Mouse (Mus musculus): ENCODE measurements around the gene Olfr807.

Olfr807 gene

DNA sequence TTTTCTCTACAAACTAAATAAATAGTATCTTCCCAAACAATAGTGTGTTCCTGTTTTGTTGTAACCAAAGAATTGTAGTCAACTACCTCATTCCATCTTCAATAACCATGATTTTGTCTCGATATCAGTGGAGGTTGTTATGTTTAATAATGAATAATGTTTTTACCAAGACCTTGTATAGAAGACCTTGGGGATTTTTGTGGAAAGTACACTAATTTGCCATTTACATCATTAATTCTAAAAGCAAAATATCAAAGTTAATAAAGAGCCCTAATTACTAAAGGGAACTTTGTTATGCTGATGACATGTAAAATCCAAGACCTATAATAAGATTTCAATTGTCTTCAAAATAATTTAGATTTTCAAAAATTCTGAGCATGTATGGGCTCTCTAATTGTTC is at the start of gene Olfr807:
Olfr807 (minus strand) TSS at position 101 of the 400 bp plus-strand sequence.
- no peak for DNase-seq

DNA sequence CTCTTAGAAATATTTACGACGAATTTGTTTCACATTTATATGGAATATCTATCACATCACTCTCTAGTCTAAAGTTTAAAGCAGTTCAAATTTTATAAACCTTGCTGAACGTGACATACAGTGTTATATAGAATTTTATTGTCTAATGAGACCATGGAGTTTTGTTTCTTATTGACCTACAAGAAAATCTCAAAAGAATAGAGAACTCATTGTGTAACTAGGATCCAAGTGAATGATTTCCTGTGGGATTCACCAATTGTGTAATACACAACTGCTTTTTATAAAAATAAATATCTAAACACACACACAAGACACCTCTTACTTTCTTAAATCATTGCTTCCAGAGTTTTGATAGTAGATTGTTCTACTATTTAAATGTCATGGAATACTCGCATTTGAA is 46.7 kb upstream of the Olfr807 start, which contains the start of gene Olfr811:
Olfr811 (minus strand) TSS at position 101 of the 400 bp plus-strand sequence.
- DNase-seq = no peak

- DNase-seq = no peak
These were observed 37.2 kb upstream of the Olfr807 start, which contains the start of gene Olfr810 for GRCm38 (mm10) chr10:129794817-129795216. TSS of gene Olfr810 (minus strand) at chr10:129794917.

DNA sequence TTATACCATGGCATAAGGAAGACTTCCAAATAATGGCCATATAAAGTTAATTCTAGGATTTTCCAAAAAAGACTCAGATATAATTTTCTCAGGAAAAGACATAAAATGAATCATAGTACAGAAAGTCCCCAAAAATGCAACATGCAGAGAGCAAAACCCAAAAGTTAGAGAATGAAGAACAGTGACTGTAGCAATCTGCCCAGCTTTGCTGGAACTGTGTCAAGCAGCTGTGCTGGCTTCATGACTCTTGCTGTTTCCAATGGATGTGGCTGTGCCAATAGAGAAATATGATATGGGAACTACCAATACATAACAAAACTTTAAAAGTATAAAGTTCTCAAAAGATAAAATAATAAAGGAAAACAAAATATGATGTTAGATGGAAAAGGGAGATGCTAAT is 20.5 kb upstream of the Olfr807 start:
- DNase-seq = no peak

- DNase-seq = no peak
These were observed 16.7 kb upstream of the Olfr807 start, which contains the start of gene Olfr809 for GRCm38 (mm10) chr10:129774338-129774737. TSS of gene Olfr809 (plus strand) at chr10:129774638.

GRCm38 (mm10) chr10:129765182-129765581 is 7.6 kb upstream of the Olfr807 start, which contains the start of gene Olfr808:
TSS of gene Olfr808 (plus strand) at chr10:129765482.
- no peak for DNase-seq

- no peak for DNase-seq
These were observed 15.8 kb downstream of the Olfr807 start, which contains the start of gene Olfr806 for GRCm38 (mm10) chr10:129741821-129742220. TSS of gene Olfr806 (minus strand) at chr10:129741921.

DNA sequence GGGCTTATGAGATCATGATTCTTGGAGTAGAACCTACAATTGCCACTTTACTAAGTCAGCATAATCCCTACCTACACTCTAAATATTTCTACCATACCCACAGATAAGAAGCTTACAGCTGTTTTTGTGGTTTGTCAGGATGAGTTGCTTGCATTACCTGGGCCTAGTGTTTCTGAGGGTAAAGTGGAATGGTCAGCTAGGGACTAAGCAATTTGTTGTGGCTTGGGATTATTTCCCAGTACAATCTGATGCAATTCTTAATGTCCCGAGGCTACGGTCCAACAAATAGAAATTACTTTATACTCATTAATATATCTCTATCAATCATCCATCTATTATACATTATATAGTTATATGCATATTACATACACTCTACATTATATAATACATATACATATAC is 28.3 kb downstream of the Olfr807 start, which contains the start of gene Olfr805:
Olfr805 (minus strand) TSS at position 101 of the 400 bp plus-strand sequence.
- DNase-seq = no peak

Measured in lung, postnatal 10 days (tissue).